Mouse (Mus musculus): ENCODE results near the gene Tas2r119.
"Not testable (repeated sequence)": the region's sequence is repeated elsewhere in the genome, so short reads cannot be mapped to it uniquely, and the experiment has no call there.

The Tas2r119 gene

GRCm38 (mm10) chr15:32176989-32177388 is at the start of gene Tas2r119:
Gene Tas2r119 (plus strand): TSS chr15:32177289.
- DNase-seq (ENCODE audit: low spot score), result no peak

DNA sequence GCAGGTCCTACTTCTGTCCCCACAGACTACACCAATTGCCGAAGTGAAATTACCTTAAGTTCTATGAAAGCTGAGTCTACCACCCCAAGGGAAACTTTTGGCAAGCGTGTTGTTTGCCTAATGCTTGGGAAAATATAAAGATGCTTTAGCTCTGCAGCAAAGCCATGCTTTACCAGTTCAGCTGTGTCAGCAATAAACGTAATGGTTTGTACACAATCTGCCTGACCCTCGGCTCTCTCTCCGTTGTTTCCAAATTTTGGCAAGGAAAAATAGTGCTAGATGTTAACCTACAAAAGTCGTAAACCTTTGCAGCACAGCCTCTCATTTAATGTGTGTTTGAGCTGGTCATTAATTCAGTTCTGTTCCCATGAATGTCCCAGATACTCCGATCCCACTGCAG is 44.8 kb upstream of the Tas2r119 start:
- no peak for DNase-seq (ENCODE audit: low spot score)

- DNase-seq (ENCODE audit: low spot score), result no peak
Measured at GRCm38 (mm10) chr15:32141657-32142056, 35.4 kb upstream of the Tas2r119 start.

GRCm38 (mm10) chr15:32144269-32144668 is 32.8 kb upstream of the Tas2r119 start:
- peak; percentile 9 for DNase-seq (ENCODE audit: low spot score)

DNA sequence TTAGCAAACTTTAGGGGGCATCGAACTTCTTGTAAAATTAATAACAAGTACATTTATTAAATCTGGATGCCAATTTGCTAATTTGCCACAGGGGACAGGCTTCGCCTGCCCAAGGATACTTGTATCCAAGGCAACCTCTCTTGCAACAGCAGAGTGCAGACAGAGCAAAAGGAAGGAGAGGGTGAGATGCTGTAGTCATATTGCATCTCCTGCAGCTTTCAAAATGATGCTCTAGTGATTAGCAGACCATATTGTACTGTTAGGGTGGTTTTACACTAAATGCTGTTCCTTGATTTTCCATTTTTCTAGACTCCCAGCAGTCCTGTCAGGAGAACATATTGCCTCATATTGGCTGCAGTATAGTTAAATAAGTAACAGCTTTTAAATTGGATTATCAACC is 23.7 kb upstream of the Tas2r119 start:
- DNase-seq (ENCODE audit: low spot score), result no peak

- DNase-seq (ENCODE audit: low spot score), result no peak
Measured at GRCm38 (mm10) chr15:32153857-32154449, 23.1 kb upstream of the Tas2r119 start.

- no peak for DNase-seq (ENCODE audit: low spot score)
Measured at GRCm38 (mm10) chr15:32156126-32156525, 21.0 kb upstream of the Tas2r119 start.

- no peak for DNase-seq (ENCODE audit: low spot score)
Measured at GRCm38 (mm10) chr15:32160281-32160680, 16.8 kb upstream of the Tas2r119 start.

DNA sequence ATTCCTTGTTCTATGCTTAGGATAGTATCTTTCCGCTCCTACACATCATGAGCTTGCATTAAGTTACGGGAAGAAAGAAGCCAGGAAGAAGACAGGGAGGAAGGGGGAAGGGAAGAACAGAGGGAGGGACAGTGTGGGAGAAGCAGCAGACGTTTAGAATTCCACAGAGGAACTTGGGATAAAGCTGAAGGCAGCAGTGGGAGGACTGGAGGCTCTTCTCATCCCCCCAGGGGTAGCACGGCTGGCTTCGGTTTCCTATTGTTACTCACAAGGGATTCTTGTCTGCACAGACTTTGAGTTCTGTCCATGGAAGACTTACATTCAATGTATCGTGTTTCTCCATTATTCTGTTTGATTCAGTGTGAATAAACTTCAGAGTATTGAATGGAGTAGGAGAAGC is 5.3 kb upstream of the Tas2r119 start:
- no peak for DNase-seq (ENCODE audit: low spot score)

DNA sequence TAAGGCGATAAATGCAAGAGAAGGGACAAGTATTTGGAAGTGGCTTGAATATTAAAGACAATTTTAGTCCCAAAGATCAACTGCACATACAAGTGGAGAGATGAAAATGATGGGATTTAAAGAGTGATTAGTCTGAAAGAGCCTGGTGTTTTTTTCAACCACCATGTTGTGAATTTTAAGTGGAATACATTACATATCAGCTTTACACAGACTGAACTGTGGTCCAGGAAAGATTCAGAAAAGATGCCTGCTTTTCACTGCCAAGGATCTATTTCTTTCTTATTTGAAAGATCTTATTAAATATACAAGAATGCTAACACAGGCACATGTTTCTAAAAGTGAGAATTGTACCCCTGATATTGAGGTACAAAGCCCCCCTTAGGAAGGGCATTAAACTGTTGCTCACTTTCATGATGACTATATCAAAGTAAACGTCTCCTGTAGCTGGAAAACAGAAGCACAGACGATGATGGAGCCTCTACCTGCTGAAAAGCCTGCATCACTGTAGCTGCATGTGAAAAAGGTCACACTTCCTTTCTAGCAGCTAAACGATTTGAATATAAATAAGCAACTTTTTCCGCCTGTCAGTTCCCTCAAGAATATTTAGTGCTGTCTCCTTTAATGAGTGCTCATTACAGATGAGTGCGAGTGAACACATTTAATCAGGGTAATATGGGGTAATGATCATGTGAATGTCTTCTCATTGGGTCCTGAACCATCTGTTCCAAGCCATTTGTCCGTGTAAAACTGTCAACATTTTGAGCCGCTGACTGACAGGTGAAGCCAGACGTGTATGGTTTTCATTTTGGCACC is 4.7 kb upstream of the Tas2r119 start:
- DNase-seq (ENCODE audit: low spot score), result no peak

GRCm38 (mm10) chr15:32172988-32173329 is 4.1 kb upstream of the Tas2r119 start:
- DNase-seq (ENCODE audit: low spot score), result no peak

DNA sequence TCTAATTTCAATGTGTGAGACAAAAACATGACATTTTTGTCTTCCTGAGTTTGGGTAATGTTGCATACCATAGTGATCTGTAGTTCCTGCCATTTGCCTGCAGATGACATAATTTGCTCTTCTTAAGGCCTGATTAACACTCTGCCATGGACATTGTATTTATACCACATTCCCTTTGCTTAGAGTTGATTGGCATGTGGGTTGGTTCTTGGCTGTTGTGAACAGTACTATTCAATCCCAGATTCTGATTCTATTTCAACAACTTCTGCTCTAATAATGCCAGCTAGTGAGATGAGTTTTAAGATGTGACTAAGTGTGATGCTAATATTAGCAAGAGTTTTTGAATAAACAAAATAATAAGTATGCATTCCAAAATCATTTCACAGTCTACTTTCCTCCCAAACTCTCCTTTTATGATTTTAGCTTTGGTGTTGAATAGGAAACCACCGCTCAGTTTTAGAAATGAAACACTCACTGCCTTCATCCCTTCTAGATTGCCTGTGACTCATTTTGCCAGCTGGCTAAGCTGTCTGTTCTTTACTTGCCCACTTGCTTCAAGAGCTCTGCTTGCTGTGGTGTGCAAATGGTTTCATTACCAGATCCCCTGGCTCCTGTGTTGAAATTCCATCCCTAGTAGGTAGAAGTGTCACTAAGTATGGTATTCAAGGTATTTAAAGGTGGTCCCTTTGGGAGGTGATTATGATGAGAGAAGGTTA is 3.1 kb downstream of the Tas2r119 start:
- no peak for DNase-seq (ENCODE audit: low spot score)

DNA sequence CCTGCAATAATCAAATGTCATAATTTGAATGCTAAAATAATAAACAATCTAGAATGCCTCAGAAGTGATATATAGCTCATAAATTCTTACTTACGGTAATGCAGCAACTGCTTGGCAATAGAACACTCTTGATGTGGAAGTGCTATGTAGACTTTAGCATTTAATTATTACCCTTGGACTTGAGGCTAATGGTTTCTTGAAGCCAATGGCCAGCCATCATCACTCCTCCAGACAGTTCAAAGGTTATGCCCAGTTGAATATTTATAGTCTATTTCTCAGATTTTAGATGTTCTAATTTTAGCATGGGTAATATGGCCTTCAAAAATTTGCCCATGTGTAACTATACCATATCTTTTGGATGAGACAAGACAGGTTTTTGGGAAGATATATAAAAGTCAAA is 4.9 kb downstream of the Tas2r119 start:
- DNase-seq (ENCODE audit: low spot score), result no peak

- DNase-seq (ENCODE audit: low spot score), result no peak
Measured at GRCm38 (mm10) chr15:32184964-32185363, 7.9 kb downstream of the Tas2r119 start.

- DNase-seq (ENCODE audit: low spot score), result no peak
Measured at GRCm38 (mm10) chr15:32189879-32190278, 12.8 kb downstream of the Tas2r119 start.

DNA sequence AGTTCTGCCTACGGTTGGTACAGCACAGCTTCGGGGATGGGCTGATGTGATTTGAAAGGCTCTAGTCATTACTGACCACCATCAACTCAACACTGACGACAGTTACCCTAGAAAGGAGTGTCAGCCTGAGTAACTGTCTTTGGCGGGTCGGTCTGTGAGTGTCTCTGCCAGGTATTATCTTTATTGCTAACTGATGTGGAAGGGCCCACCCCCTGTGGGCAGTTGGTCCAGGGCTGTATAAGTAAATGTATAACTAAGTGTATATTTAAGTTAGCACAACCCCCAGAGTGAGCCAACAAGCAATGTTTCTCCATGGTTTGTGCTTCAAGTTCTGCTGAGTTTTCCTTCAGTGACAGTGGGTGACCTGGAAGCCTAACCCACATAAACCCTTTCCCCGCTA is 13.3 kb downstream of the Tas2r119 start:
- peak; percentile 45 for DNase-seq (ENCODE audit: low spot score)

DNA sequence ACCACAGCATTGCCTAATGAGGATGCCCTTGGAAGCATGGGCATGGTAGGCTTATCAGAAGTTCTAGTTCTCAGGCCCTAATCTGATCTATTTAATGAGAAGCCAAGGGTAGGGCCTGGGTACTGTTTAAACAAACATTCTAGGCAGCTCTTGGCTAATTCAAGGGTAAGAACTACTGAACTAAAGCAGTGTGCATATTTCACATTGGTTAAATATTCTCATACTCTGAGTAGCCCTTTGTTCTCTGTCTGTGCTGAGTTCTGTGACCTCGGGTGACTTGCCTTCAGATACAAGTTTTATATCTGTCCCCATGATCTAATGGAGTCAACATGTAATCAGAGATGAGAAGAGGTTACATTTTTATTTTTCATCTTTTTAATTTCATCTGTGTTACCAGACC is 15.9 kb downstream of the Tas2r119 start:
- no peak for DNase-seq (ENCODE audit: low spot score)

DNA sequence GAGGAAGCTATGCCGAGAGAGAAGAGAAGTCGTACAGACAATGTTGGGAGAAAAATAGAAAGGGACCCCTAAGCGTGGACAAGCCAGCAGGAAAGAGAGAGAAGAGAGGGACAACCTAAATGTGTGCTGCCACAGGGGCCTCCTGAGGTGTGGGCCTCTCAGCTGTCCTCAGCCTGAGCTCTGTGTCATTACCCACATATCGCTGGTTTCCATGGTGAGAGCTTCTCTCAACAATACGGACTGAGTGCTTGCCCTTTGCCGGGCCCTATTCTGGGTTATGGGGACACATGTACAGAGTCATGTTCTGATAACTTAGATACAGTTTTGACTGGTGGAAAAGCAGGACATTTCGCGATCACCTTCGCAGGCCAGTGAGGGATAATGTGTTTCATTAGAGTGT is 21.0 kb downstream of the Tas2r119 start:
- no peak for DNase-seq (ENCODE audit: low spot score)

DNA sequence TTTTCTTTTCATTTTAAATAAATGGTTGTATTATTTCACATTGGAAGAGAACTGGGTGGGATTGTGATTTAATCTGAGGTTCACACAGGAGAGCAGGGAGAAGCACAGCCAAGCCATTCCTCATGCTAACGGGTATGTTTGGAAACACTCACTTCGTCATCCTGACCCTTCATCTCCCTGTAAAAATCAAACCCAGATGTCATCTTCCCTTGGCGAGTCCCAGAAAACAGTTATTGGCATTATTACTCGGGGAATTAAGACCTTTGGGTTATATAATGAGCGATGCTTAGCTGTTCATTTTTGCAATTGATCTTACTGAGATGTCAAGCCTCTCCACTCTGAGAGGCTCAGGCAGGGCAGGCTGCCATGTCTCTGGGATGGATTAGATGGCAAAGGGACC is 21.5 kb downstream of the Tas2r119 start:
- no peak for DNase-seq (ENCODE audit: low spot score)

DNA sequence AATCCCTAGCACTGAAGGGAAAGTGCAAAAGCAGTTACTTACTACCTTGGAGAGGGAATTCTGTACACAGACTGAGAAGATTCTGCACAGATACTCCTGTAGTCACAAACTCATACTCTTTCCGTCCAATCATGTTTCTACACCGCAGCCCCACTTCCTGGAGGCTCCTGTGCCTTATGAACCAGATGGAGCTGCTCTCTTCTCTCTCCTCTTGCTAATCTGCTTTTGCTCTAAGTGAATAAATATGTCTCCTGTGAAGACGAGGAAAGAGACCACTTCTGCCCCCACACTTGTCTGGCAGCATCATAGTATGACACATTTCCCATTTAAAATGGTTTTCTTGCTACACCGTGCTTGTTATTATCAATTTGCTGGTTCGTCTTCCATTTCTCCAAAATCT is 26.2 kb downstream of the Tas2r119 start:
- no peak for DNase-seq (ENCODE audit: low spot score)

- no peak for DNase-seq (ENCODE audit: low spot score)
Measured at GRCm38 (mm10) chr15:32204908-32205307, 27.8 kb downstream of the Tas2r119 start.

DNA sequence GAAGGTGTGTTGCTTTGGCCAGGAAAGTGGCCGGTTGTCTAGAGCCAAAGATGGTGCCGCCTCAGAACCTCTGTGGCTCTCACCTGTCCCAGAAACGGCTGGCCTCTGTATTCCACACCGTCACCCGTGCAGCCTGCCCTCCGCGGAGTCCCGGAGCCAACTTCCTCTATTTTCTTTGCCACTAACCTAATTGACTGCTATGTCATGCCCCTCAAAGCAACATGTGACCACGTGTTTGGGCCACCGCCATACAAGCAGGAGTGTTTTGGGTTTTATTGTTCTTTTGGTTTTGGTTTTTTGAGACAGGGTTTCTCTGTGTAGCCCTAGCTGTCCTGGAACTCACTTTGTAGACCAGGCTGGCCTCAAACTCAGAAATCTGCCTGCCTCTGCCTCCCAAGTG is 37.6 kb downstream of the Tas2r119 start:
- not testable (repeated sequence) for DNase-seq (ENCODE audit: low spot score)

DNA sequence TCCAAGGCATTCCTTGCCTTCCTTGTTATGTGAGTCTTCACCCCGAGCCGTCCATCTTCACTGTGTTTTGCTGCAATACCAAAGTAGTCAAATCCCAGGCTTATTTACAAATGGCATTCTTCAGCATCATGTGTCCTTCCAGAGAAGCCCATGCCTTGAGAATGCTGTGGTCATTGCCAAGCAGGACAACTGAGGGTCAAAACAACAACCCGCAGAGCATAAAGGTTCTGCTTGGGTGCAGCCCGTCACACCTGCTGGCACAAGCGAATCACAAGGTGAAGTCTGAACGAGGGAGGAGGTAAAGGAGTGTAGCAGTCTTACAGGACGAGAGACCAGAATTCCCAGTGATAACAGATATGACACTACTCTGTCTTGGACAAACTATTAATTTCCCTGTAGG is 45.9 kb downstream of the Tas2r119 start:
- no peak for DNase-seq (ENCODE audit: low spot score)

Data from yolk sac, embryonic 10.5 days (tissue).